Mouse (Mus musculus) bone marrow, adult 2 months (tissue): ENCODE results near the gene Spata5. TPM values are rescaled to one million over a fixed set of nuclear protein-coding genes. Genes with fewer than 3 reads are reported as not detected.

Experiments
- H3K27ac ChIP-seq: fragments of 200-500 bp; 2 replicates; pipeline ENCODE4 v1.5.1; 2012; ENCODE audit warnings: low read depth, mild to moderate bottlenecking, control low read depth, inconsistent platforms, low read length; ENCODE audit not compliant: control insufficient read depth, poor library complexity, insufficient read depth
- H3K4me1 ChIP-seq: fragments of 200-500 bp; 2 replicates; pipeline ENCODE4 v1.6.1; 2011; ENCODE audit warnings: low read length; ENCODE audit not compliant: control insufficient read depth, insufficient read depth
- H3K4me3 ChIP-seq: fragments of 200-500 bp; replicated peaks from 2 replicates; pipeline ENCODE3; 2011; ENCODE audit warnings: mild to moderate bottlenecking, low read depth, low read length, control low read depth; ENCODE audit not compliant: control insufficient read depth
- CTCF ChIP-seq: fragments of 200-500 bp; IDR thresholded peaks from 2 replicates; pipeline ENCODE4 v1.5.1; 2011; ENCODE audit warnings: low read length, control low read depth; ENCODE audit not compliant: control insufficient read depth, insufficient read depth
- POLR2A ChIP-seq: fragments of 200-500 bp; IDR thresholded peaks from 2 replicates; pipeline ENCODE4 v1.6.1; 2011; ENCODE audit warnings: low read depth, mild to moderate bottlenecking, control low read depth, low read length, borderline replicate concordance; ENCODE audit not compliant: control insufficient read depth
- WGBS: fragments of 180-500 bp; shearing (Covaris S2); methylation state at CpG from one replicate; pipeline ENCODE4 v1.1.7; 2018; 5-methylcytosine and 5-hydroxymethylcytosine counted together
- polyA plus RNA-seq: library from polyadenylated mRNA; stranded (reverse); fragments of >200 nt; gene quantifications from 2 replicates; pipeline ENCODE4 v1.2.4, GENCODE M21; 2011; ENCODE audit warnings: low replicate concordance; ENCODE audit not compliant: missing spikeins, insufficient read depth, insufficient read length

Gene Spata5
- polyA plus RNA-seq: 11.7 and 15.9 TPM in 2 replicates

DNA sequence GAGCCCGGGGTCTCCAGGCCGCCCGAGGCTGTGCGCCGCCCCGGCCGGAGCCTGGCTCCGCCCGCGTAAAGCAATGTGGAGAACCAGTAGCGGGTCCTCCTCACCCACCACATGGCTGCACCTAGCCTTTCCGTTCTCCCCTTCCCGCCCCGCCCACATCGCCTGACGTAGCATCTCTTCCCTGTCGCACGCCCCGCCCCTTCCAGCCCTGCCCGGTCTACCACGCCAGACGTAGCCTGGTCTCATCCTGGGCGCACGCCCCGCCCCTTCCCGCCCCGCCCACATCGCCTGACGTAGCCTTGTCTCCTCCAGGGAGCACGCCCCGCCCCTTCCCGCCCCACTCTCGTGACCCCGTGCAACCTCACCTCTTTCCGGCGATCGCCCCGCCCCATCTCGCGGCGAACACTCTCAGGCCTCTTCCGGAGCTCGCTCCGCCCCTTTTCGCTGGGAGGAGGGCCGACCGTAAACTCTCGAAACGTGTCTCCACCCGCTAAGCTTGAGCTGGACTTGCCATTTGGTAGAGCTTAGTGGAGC, at the start of gene Spata5:
Spata5 (plus strand) TSS at position 439 of the 534 bp plus-strand sequence.
- WGBS: under 1% methylated on average over 50 of the region's 50 CpGs
- TF ChIP-seq CTCF: no peak
- peak; percentile 86 for TF ChIP-seq POLR2A
- H3K4me3 ChIP-seq: peak within 1 kb of the TSS; percentile 95
- H3K4me1 ChIP-seq: no peaks in the 10 kb centered on the region
- H3K27ac ChIP-seq: peak within 1 kb of the TSS; percentile 92

- 60% methylated on average over 4 of the region's 4 CpGs for WGBS
- Histone ChIP-seq H3K4me1 (no peaks in the 10 kb centered on the region; the same call in 1 of the 2 replicates), H3K4me3 (no peak overlapping the region), H3K27ac (no peak overlapping the region)
- TF ChIP-seq CTCF (no peak), POLR2A (no peak)
Observed at GRCm38 (mm10) chr3:37370407-37370806, 49.3 kb upstream of the Spata5 start.

DNA sequence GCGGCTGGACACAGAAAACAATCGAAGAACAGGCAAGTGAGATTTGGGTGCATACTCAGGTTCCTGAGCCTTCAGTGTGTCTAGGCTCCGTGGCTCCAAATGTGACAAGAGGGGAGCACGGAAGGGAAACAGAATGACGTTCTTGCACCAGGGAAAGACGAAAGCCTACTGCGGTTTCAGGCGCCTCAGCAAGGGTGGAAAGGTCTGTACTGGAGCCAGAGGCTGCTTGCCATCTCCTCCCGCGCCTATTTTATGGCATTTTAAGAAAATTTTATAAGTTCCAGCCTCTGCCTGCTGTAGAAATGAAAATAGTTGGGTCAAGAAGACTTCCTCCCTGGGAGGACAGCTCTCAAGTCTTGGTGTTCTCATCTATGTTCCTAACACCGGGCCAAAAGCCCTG, 46.0 kb upstream of the Spata5 start:
- TF ChIP-seq CTCF (no peak), POLR2A (no peak)
- 89% methylated on average over 11 of the region's 11 CpGs for WGBS
- Histone ChIP-seq H3K27ac (no peak overlapping the region), H3K4me1 (no peaks in the 10 kb centered on the region; the same call in 1 of the 2 replicates), H3K4me3 (no peak overlapping the region)

- Histone ChIP-seq H3K27ac (no peak overlapping the region), H3K4me3 (no peak overlapping the region), H3K4me1 (no peaks in the 10 kb centered on the region)
- TF ChIP-seq CTCF: no peak
- no peak for TF ChIP-seq POLR2A
- 86% methylated on average over 6 of the region's 6 CpGs for WGBS
Observed at GRCm38 (mm10) chr3:37377926-37378325, 41.8 kb upstream of the Spata5 start.

- WGBS: 86% methylated on average over 6 of the region's 6 CpGs
- no peaks in the 10 kb centered on the region for H3K4me1 ChIP-seq
Observed at GRCm38 (mm10) chr3:37378412-37378811, 41.3 kb upstream of the Spata5 start.

GRCm38 (mm10) chr3:37379201-37379600, 40.5 kb upstream of the Spata5 start:
- 77% methylated on average over 14 of the region's 14 CpGs for WGBS
- no peak for TF ChIP-seq POLR2A
- no peak for TF ChIP-seq CTCF
- Histone ChIP-seq H3K4me3 (no peak overlapping the region), H3K27ac (no peak overlapping the region), H3K4me1 (no peaks in the 10 kb centered on the region)

More at GRCm38 (mm10) chr3:37378412-37378811, 41.3 kb upstream of the Spata5 start:
- no peak overlapping the region for H3K4me3 ChIP-seq
- H3K27ac ChIP-seq: no peak overlapping the region
- no peak for TF ChIP-seq CTCF
- no peak for TF ChIP-seq POLR2A

- Histone ChIP-seq H3K4me3 (no peak overlapping the region), H3K27ac (no peak overlapping the region), H3K4me1 (no peaks in the 10 kb centered on the region)
- 77% methylated on average over 18 of the region's 18 CpGs for WGBS
- no peak for TF ChIP-seq CTCF
- TF ChIP-seq POLR2A: no peak
Observed at GRCm38 (mm10) chr3:37379930-37380881, 39.5 kb upstream of the Spata5 start.

- TF ChIP-seq POLR2A (no peak), CTCF (no peak)
- Histone ChIP-seq H3K27ac (no peak overlapping the region), H3K4me1 (no peaks in the 10 kb centered on the region), H3K4me3 (no peak overlapping the region)
- 64% methylated on average over 6 of the region's 6 CpGs for WGBS
Observed at GRCm38 (mm10) chr3:37381457-37381856, 38.2 kb upstream of the Spata5 start.
